Mouse (Mus musculus) thymus, postnatal 36 days (tissue): ENCODE data around the gene Sptbn4.
"Not testable (repeated sequence)": the region's sequence is repeated elsewhere in the genome, so short reads cannot be mapped to it uniquely, and the experiment has no call there.

Experiments used
- DNase-seq, 2 experiments: peaks; one replicate each; pipeline ENCODE4 v3.0.0; 2022; ENCODE audit warnings: mixed read lengths in 2 of 2

The Sptbn4 gene

DNA sequence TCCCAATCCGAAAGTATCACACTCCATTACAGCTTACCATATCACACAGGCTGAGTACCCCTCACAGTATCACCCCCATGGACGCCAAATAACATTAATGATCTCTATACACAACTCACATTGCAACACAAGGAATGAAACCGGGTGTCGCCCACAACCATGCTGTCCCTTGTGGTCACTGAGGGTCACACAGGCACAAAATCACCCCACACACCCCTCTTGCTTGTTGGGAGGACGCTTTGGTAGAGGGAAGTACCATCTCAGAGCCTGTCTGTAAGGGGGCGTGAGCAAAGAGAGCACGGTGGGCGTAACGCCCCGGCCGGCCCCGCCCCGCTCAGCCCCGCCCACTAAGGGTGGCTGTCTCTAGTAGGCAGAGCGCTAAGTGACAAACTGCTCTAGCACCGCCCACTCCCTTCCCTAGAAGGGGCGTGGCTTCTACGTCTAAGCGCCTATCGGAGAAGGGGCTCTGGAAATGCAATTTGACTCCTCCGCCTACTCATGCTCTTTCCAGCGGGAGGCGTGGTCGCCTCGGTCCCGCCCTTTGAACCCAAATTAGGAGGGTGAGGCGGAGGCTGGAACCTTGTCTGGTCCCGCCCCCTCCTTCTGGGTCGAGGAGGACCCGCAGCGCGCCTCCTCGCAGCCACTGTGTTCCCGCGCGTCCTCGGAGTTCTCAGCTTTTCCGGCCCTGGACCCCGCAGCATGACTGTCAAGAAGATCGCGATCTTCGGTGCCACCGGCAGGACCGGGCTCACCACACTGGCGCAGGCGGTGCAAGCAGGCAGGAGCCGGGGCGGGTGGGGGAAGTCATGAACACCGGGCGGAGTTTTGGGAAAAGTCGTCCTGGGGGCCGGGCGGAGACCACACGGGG lies at the start of gene Sptbn4, which contains the start of gene Blvrb:
TSS of gene Sptbn4 (minus strand) at position 268 of the 868 bp plus-strand sequence.
TSS of gene Blvrb (plus strand) at position 560 of the 868 bp plus-strand sequence.
- DNase-seq = peak; percentile 94 to 98

DNA sequence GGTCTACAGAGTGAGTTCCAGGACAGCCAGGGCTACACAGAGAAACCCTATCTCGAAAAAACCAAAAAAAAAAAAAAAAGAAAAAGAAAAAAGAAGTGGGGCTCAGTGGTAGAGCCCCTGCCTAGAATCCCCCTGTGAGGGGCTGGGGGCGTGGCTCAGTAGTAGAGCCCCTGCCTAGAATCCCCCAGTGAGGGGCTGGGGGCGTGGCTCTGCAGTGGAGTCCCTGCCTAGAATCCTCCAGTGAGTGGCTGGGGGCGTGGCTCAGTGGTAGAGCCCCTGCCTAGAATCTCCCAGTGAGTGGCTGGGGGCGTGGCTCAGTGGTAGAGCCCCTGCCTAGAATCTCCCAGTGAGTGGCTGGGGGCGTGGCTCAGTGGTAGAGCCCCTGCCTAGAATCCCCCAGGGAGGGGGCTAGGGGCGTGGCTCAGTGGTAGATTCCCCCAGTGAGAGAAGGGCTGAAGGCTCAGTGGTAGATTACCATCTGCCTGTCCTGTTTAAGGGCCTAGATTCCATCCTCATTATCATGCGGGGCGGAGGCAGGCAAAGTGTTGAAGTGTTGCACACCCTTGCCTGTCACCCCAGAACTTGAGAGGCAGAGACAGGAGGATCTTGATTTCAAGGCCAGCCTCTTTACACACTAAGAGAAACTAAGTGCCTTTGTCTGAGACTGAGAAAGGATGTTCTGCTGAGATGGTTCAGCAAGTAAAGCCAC lies 47.3 kb upstream of the Sptbn4 start:
- not testable (repeated sequence) for DNase-seq

DNA sequence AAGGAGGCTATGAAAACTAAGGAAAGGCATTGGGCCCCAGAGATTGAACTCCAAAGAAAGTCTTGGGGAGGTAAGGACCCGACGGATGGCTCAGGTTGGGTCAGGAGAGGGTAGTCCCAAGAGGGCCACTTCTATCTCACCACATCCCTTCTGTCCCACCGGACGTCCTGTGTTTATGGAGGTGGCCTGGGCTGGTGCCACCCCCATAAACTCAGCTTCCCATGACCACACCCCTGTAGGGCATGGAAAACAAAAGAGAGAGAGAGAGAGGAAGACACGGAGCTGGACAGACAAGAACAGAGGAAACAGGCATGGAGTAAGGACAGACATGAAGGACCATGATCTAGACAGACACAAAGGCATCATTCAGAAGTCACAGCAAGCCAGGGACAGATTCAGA lies 46.0 kb upstream of the Sptbn4 start:
- DNase-seq = no peak

DNA sequence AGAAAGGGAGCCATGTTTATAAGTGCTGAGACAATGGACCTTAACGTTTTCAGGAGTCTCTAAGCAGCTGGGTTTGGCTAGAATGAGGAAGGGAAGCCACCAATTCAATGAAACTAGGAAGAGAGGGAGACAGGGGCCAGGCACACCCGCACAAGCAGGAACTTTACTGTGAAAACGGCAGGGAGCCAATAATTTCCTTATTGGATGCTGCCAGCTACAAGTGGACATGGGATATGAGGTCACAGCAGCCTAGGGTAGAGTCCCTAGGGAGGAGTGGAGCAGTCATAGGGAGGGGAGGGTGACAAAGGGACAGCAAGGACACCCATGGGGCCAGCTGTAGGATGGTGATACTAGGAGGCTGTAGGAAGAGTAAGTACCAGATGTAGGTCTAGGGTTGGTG lies 45.5 kb upstream of the Sptbn4 start:
- DNase-seq = no peak

DNA sequence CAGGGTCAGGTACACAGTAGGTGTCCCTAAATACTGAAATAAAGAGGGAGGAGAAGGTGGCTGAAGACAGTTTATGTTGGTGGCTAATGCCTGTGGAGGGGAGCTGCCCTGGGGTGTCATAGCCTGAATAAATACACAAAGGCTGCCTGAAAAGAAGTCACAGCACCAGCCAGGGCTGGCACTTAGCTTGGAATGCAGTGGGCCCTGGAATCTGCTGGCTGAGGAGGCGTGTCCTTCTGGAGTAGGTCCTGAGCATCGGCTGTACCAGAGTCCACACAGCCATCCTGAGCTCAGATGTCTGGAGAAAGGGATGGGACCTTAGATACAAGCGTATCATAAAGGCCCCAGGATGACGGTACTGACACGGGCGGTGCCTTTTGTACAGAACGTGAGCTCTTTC lies 44.4 kb upstream of the Sptbn4 start:
- DNase-seq = no peak

DNA sequence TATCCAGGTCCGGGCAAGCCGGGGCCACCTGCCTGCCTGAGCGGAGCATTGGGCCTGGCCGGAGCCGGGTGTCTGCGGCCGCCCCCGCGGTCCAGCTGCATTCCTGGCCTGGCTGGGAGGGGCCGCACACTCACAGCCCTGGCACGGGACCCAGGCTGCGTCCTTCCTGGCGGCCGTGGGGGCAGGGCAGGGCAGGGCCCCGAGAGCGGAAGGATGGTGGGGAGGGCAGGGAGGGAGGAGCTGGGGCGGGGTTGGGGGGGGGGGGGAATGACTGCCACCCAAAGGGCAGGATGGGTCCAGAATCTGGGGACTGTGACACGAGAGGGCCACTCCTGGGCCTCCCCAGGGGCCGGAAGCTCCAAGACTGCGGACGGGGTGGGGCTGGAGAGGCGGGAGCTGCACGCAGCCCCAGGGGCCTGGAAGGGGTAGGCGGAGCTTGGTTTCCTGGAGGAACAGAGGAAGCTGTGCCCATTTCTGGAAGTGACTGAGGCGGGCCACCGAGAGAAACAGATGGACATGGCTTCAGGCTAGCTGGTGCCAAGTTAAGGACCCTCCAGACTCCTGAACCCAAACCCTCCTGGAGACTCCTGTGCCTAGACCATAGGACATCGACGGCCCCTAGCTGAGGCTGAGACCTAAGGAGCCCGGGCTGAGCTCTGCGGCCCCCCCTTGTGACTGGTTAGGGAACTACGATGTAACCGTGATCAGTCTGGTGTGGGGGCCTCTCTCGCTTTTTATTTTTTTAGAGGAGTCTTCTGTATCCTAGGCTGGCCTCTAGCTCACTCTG lies 43.2 kb upstream of the Sptbn4 start:
- peak; percentile 88 to 92 for DNase-seq

DNA sequence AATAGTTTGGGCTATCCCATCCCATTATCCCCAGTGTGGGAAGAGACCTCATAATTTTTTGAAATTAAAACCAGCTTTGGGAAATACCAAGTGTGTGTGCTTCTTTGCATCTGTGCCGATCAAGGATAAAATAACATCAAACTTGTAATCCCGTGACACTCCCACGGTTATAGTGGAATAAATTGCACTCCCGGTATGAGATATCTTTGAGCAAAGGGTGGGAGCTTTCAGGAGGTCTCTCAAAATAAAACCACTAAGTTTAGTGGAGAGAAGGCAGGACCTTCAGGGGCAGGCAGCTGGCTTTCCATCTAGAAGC lies 42.7 kb upstream of the Sptbn4 start:
- DNase-seq = no peak

DNA sequence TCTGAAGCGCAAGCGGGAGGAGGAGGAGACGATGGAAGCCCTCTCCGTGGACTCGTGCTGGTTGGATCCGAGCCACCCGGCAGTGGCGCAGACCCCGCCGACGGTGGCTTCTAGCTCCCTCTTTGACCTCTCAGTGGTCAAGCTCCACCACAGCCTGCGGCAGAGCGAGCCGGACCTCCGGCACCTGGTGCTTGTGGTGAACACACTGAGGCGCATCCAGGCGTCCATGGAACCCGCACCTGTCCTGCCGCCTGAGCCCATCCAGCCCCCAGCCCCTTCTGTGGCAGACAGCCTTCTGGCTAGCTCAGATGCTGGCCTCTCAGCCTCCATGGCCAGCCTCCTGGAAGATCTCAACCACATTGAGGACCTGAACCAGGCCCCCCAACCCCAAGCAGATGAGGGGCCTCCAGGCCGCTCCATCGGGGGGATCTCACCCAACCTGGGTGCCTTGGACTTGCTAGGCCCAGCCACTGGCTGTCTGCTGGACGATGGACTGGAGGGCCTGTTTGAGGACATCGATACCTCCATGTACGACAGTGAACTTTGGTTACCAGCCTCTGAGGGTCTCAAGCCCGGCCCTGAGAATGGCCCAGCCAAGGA lies 41.9 kb upstream of the Sptbn4 start:
- DNase-seq = no peak

DNA sequence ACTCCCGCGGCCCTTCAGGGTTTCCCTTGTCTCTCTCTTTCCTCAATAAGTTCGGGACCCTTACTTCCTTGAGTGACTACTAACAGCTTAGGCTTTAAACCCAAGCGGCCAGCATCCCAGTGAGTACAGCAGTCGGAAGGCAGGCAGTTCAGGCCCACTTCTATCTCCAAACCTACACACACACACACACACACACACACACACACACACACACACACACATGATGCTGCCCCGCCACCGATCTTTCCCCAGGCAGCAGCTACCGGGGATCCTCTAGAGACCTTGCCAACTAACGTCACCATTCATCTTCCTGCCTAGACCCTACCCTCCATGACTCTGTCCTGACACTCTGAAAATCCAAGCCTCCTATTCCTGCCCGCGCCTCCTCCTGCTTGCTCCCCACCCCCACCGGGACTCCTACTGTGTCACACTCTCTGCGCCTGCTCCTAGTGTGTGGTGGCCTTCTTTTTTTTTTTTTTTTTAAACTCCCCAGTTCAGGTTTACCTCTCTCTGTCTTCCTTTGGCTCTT lies 40.3 kb upstream of the Sptbn4 start:
- peak; percentile 31 to 55 for DNase-seq

DNA sequence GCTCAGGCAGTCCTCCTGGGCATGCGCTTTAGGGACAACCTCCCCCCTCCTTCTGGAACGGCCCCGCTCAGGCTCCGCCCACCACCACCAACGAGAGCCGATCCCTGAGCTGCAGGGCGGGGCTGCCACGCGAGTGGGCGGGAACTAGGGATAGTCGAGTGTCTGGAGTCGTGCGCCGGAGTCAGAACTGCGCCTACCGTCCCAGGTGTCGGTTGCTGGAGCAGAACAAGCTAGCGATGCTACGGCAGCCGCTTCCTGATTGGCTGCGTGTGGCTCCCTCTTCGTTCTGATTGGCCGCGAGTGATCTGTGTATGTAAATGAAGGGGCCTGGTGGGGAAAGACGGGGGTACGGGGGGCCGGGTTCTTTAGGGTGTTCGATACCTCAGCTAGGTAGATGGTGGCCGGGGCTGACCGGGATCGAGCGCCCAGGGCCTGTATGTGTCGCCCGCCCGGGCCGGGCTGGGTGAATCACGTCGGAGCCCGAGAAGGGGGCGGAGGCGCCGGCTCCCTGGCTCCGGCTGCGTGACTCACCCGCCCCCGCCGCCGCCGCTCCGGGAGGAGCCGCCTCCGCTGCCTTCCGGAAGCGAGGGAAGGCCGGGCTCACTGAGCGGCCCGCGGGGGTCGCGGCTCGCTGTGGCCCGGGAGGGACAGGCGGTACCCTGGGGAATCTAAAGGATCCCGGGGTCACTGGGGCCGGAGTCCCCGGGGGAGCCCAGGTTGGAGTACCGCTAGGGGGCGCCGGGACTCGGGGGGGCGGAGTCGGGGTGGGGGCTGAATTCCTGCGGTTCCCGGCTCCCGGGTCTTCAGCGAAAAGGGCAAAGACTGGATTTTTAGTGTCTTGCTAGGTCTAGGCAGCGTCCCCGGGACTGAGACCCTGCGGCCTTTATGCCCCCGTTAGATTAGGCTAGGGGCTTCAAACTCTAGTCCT lies 39.5 kb upstream of the Sptbn4 start, which contains the start of gene Sertad1:
TSS of gene Sertad1 (plus strand) at position 141 of the 928 bp plus-strand sequence.
- peak; percentile 100 for DNase-seq

DNA sequence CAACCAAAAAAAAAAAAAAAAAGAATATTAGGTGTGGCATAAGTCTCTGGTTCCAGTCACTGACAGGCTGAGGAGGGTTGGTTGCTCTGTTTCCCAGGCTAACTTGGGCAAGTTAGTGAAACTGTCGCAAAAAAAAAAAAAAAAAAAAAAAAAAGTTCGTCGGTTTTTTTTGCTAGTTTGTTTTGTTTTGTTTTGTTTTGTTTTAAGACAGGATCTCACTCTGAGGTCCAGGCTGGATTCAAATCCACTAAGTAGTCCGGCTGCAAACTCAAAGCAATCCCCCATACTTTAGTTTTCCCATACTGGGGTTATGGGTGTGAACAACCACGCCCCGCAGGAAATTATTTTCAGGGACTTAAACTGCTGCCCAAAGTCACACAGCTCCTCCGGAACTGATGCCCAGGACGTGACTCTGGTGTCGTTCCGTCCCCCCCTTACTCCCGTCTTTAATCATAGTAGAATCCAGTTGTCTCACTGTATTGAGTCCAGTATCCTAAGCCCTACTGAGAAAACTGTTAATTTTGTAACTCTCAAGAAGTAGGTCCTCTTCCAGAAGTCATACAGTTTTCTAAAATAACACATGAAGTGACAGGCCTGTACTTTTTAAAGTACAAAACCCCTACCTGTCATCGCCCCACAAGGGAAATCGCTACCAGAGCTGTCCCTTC lies 38.8 kb upstream of the Sptbn4 start:
- peak; percentile 31 to 49 for DNase-seq

DNA sequence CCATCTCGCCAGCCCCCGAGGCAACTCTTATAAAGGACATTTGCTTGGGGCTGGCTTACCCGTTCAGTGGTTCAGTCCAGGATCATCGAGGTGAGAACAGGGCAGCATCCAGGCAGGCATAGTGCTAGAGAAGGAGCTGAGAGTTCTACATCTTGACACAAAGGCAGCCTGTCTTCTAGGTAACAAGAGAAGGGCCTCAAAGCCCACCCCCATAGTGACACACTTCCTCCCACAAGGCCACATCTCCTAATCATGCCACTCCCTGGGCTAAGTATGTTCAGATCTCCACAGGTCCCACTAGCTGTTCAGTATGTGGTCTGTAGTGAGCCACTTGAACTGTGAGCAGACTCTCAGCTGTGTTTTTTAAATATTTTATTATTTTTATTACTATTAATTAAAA lies 36.4 kb upstream of the Sptbn4 start:
- DNase-seq = no peak

DNA sequence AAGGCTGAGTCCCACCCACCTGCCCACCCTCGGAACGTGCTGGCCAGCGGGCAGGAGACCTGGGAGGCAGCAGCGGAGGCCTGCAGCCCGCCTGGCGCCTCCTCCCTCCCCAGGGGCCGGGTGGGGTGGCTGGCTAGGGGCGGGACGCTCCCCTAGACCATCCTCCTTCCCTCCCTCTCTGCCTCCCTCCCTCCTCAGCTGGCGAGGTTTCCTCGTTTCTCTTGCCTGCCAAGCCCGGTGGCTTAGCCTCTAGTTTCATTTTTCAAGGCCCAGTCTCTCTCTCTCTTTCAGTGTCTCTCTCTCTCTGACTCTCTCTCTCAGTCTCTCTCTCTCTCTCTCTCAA lies 34.1 kb upstream of the Sptbn4 start:
- DNase-seq = peak; percentile 67 to 81

DNA sequence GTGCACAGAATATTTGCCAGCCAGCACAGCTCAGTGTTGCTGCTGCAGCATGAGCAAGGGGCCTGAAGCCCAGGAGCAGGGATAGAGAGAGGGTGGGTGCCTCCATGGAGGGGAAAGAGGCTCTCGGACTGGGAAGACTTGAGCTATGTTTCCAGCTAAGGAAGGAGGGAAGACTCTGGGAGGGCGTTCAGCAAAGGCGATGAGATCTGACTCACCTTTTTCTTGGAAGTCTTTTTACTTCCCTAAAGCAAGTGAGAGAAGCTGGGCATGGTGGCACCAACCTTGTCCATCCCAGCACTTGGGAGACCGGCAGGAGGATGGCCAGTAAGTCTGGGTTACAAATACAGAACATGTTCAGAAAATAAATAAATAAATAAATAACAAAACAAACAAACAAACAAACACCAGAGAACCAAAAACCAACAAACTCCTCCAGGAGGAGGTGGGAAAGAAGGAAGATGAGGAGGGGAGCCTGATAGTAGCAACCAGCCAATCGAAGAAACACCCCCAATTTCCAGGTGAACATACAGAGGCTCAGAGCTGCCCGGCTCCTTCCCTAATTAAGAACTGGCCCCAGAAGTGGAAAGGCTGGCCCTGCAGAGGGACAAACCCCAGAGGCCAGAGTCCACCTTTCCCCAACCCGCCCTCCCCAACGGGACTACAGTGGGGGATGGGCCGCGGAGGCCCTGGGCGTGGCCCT lies 33.6 kb upstream of the Sptbn4 start:
- DNase-seq = no peak

DNA sequence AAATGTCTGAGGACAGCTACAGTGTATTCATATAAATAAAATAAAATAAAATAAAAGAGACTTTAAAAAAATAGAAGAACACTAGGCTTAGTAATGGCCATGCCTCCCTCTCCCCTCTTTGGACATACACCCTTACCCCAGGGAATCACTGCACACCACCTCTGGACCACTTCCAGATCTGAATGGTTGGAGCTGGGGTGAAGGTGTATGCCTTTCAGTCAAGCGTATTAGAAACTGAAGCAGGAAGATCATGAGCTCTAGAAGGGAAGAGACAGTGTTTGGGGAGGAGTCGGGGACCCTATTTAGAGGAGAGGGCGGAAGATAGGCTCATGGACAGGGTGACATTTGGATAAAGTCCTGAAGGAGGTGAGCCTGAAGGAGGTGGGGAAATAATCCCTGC lies 33.0 kb upstream of the Sptbn4 start:
- no peak for DNase-seq

DNA sequence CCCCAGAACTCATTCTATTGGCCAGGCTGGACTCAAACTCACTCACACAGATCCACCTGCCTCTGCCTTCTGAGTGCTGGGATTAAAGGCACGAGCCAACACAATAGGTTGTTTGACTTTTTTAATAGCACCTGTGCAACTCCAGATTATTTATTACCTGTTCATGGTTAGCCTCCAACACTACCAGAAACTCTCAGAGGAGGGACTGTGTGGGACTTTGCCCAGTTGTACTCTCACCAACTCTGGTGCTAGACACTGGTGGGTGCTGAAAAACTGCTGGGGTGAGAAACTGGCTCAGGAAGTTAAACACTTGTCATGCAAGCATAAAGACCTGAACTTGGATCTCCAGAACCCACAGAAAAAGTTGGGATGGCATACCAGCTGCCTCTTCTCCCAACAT lies 32.3 kb upstream of the Sptbn4 start:
- no peak for DNase-seq

DNA sequence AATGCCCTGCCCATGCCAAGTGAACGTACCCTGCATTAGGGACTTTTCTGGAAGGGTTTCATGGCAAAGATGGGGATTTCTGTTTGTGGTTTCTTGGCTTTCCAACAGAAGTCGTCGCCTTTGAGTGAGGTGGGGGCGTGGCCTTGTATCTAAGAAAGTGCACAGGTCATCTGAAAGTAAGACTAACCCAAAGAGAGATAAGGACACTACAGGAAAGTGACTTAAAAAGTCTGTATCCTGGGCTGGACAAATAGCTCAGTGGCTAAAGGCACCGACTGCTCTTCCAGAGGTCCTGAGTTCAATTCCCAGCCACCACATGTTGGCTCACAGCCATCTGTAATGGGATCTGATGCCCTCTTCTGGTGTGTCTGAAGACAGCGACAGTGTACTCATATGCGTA lies 31.1 kb upstream of the Sptbn4 start:
- no peak for DNase-seq

DNA sequence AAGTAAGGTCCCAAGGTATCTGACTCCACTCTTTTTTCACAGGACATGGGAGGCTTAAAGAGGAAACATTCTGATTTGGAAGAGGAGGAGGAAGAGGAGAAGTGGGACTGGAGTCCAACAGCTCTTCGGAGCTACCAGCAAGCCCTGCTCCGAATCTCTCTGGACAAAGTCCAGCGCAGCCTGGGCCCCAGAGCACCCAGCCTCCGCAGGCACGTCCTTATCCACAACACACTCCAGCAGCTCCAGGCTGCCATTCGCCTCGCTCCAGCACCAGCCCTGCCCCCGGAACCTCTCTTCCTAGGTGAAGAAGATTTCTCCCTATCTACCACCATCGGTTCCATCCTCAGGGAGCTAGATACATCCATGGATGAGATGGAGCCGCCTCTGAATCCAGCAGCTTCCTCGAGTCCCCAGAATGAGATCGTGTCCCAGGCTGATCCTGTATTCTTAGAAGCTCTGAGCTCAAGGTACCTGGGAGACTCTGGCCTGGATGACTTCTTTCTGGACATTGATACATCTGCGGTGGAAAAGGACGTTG lies 28.7 kb upstream of the Sptbn4 start:
- DNase-seq = no peak

DNA sequence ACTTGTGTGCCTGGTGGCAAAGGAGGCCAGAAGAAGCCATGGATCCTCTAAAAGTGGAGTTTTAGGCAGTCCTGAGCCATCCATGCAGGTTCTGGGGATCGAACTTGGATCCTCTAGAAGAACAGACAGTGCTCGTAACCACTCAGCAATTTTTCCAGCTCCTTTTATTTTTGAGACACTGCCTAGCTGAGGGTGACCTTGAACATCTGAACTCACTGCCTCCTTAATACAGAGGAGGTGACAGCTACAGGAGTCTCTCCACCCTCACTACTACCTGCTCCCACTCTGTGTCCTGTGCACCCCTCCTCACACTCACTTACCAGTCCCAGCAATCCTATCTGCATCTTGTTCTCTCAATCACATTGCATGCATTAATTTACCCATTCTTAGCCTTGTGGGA lies 28.1 kb upstream of the Sptbn4 start:
- DNase-seq = no peak

DNA sequence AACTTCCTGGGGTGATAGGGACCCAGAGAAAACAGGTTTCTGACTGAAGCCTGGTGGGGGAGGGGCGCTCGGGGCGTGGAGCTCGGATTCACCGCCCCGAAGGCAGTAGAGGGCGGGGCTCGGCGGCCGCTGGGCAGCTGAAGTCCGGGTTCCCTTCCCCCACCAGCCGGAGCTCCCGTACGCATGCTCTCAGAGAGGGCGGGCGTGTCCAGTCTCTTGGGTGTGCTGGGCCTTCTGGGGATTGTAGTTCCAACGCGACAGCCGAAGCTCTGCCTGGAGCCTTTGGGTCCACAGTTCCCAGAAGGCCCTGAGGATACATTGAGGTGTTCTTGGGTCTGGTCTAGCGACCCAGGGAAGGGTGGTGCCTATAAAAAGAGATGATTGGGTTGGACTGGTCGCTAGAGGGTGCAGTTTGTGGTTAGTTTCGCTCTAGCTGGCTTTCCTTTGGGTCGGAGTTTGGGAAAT lies 27.0 kb upstream of the Sptbn4 start:
- peak; percentile 90 to 94 for DNase-seq
